Comparison of ENCODE assay signal across 8 mouse cellular contexts in the genomic region with DNA sequence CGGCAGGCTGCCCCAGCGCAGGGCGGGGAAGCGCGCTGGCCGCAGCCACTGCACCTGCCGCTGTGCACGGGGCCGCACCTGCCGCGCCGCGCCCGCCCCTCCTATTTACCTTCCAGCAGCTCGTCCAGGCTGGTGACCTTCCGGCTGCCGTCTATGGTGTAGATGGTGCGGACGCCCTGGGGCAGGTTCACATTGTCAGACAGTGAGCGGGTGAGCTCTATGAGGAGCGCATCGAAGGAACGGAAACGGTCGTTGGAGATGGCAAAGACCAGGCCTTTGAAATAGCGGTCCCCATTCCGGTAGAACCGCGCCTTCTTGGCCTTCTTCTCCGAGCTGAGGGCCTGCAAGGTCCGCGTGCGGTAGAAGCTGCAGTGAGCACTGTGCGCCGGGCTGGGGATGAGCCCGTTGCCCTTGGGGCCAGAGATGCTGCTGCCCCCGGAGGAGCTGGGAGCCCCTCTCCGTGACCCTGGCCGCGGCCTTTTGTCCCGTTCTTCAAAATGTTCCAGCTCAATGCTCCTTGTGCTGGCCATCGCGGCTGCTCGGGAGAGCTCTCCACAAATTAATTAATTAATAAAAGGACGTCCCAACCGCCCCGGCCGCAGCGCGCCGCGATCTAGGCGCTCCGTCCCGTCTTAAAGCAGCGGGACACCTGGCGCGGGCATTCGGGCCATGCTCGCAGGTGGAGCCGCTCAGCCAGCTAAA. TPM values are rescaled to one million over a fixed set of nuclear protein-coding genes. Genes with fewer than 3 reads are reported as not detected.
A peak's percentile ranks its signal among the peaks of the same experiment; 100 is the strongest.
DNase-seq lines count a peak whose midpoint lies in the region; TF ChIP-seq lines count a peak whose summit lies in the region.

No protein-coding gene starts in this region.

- 3% methylated on average over 61 of the region's 61 CpGs for WGBS in heart, adult 2 months
- WGBS in limb, embryonic 10.5 days: under 1% methylated on average over 61 of the region's 61 CpGs

- peak overlapping the region; percentile 90 for H3K27ac ChIP-seq in heart, adult 2 months
- H3K27ac ChIP-seq in ES-E14 (ENCODE audit: insufficient read depth, low read depth, low read length, poor library complexity, severe bottlenecking): no peak overlapping the region
- peak overlapping the region; percentile 86 for H3K27ac ChIP-seq in limb, embryonic 10.5 days

- DNase-seq in heart, adult 2 months: no peak
- no peak for DNase-seq in heart, postnatal 4 days
- no peak for DNase-seq in ES-E14 (ENCODE audit: low read depth, low spot score)
- DNase-seq in embryo, embryonic 10.5 days (ENCODE audit: low spot score): peak; percentile 74
- DNase-seq in heart, postnatal 36 days: peak; percentile 22 to 39
- DNase-seq in limb, embryonic 10.5 days (ENCODE audit: low spot score): peak; percentile 74
- peak; percentile 38 for DNase-seq in naive thymus-derived CD4-positive, alpha-beta T cell, adult 2 months (ENCODE audit: low read depth)
- peak; percentile 38 for DNase-seq in testis, postnatal 14 days (ENCODE audit: low spot score)

- TF ChIP-seq CTCF in heart, adult 2 months (IDR thresholded peaks at IDR 0.05): no peak

- H3K9me3 ChIP-seq in ES-E14 (ENCODE audit: control insufficient read depth, insufficient read depth, low read depth, low read length): no peaks in the 10 kb centered on the region
- no peaks in the 10 kb centered on the region for H3K9me3 ChIP-seq in limb, embryonic 10.5 days (replicated peaks)

- no peaks in the 10 kb centered on the region for H3K79me2 ChIP-seq in heart, adult 2 months (replicated peaks; ENCODE audit: control insufficient read depth, insufficient read depth, low read length)

- no peaks in the 10 kb centered on the region for H3K36me3 ChIP-seq in heart, adult 2 months (ENCODE audit: control insufficient read depth, insufficient read depth, low read length)
- no peaks in the 10 kb centered on the region for H3K36me3 ChIP-seq in ES-E14 (ENCODE audit: control insufficient read depth, insufficient read depth, low read length, poor library complexity, severe bottlenecking)
- H3K36me3 ChIP-seq in limb, embryonic 10.5 days: no peaks in the 10 kb centered on the region

- no peaks in the 10 kb centered on the region for H3K4me1 ChIP-seq in heart, adult 2 months (ENCODE audit: control insufficient read depth, insufficient read depth, low read length)
- H3K4me1 ChIP-seq in ES-E14 (ENCODE audit: control insufficient read depth in 2 of 2, insufficient read depth in 2 of 2, low read length in 2 of 2, poor library complexity in 1 of 2): peaks cover 3 to 8% of the 10 kb centered on the region in 2 experiments; a peak in 3 of 4 replicates
- peaks cover 14% of the 10 kb centered on the region for H3K4me1 ChIP-seq in limb, embryonic 10.5 days

- H3K9ac ChIP-seq in heart, adult 2 months (ENCODE audit: low read depth, low read length): peak overlapping the region; percentile 59
- H3K9ac ChIP-seq in ES-E14 (ENCODE audit: insufficient read depth, low read depth, low read length, poor library complexity, severe bottlenecking): peak overlapping the region; percentile 80

- intact Hi-C loops in heart, adult 2 months (cut with DNase I): loop anchor here (5.0 kb wide), 2 partner anchors 72 to 697 kb away; a partner anchor contains a TSS
- intact Hi-C loops in heart, postnatal 36 days (cut with DNase I): loop anchor here (2.0 to 10.0 kb wide), 2 partner anchors 129 to 695 kb away; a partner anchor contains a TSS

- no peak for TF ChIP-seq EP300 in heart, adult 2 months (IDR thresholded peaks at IDR 0.05; ENCODE audit: insufficient read depth, low read depth, low read length)

- no peak for TF ChIP-seq POLR2A in heart, adult 2 months (IDR thresholded peaks at IDR 0.05; ENCODE audit: insufficient read depth, low read depth, low read length)

- no peaks in the 10 kb centered on the region for H3K27me3 ChIP-seq in heart, adult 2 months (ENCODE audit: control insufficient read depth, insufficient read depth, low read length)
- H3K27me3 ChIP-seq in limb, embryonic 10.5 days (ENCODE audit: low read depth, poor library complexity, severe bottlenecking): peaks cover 47% of the 10 kb centered on the region

- in situ Hi-C loops in ES-E14 (cut with MboI; ENCODE audit: low sequenced_read_pairs in 2 of 2, unreplicated experiment in 2 of 2): no loop called here

- H3K4me3 ChIP-seq in heart, adult 2 months: peak overlapping the region; percentile 65
- peak overlapping the region; percentile 89 to 94 for H3K4me3 ChIP-seq in ES-E14 (ENCODE audit: insufficient read depth in 1 of 2, low read depth in 1 of 2, low read length in 2 of 2, poor library complexity in 1 of 2, severe bottlenecking in 1 of 2)
- H3K4me3 ChIP-seq in limb, embryonic 10.5 days: peak overlapping the region; percentile 75

TF ChIP-seq in ES-E14, 5 proteins besides CTCF, POLR2A, EP300 and RAD21:
- TF ChIP-seq HCFC1 (IDR thresholded peaks at IDR 0.05; ENCODE audit: borderline replicate concordance, insufficient read depth, low read length) (no peak), ZC3H11A (IDR thresholded peaks at IDR 0.05; ENCODE audit: borderline replicate concordance, low read depth, low read length) (no peak)

RNA-seq across cellular contexts. Expression of a gene that starts 0.9 kb away (rescaled TPM):
- total RNA-seq in heart, adult 2 months (2021): 1 to 10 TPM; 1.1 to 1.5 TPM
- 2.6 TPM in 2 replicates for polyA plus RNA-seq in heart, adult 2 months (2012; rRNA removed)
- 1 to 10 TPM; 8.2 to 8.8 TPM for total RNA-seq in heart, postnatal 4 days (2021)
- 13.6 and 21.1 TPM in 2 replicates for total RNA-seq in ES-E14 (2012; rRNA removed)
- 1 to 10 TPM in 1 of 2 experiments, under 1 TPM in 1; 1.00 to 1.6 TPM for total RNA-seq in heart, postnatal 36 days (2021)
- 3.1 and 4.5 TPM in 2 replicates for polyA plus RNA-seq in limb, embryonic 10.5 days (2016; fragmentation: Nextera tagmentation; extraction: Ambion mirVana)

Comparison
In these comparisons a context has a peak if more than half of its experiments do, and no peak if none do; other contexts are left out.
1. DNase-seq: peak in embryo, embryonic 10.5 days (single experiment), heart, postnatal 36 days (2 of 2), limb, embryonic 10.5 days (single experiment), naive thymus-derived CD4-positive, alpha-beta T cell, adult 2 months (single experiment) and testis, postnatal 14 days (single experiment); none in heart, adult 2 months (0 of 2), heart, postnatal 4 days (single experiment) and ES-E14 (single experiment).
2. Peak in every context shown above with its lines, with median percentiles within 50 percentile points of each other: H3K4me3 ChIP-seq.